Mouse (Mus musculus) lung, adult 2 months (tissue): ENCODE measurements around the gene Olfr1043.

ENCODE experiments used
- CTCF ChIP-seq: fragments of 200-500 bp; IDR thresholded peaks from 2 replicates; pipeline ENCODE4 v1.5.1; 2011; ENCODE audit warnings: mild to moderate bottlenecking, low read length, control low read depth; ENCODE audit not compliant: insufficient read depth
- POLR2A ChIP-seq: fragments of 200-500 bp; IDR thresholded peaks from 2 replicates; pipeline ENCODE4 v1.6.1; 2011; ENCODE audit warnings: low read depth, mild to moderate bottlenecking, control low read depth, low read length, borderline replicate concordance; ENCODE audit errors: extremely low read depth

GRCm38 (mm10) chr2:86202909-86203308, 35.6 kb upstream of the Olfr1043 start, which contains the start of gene Olfr1045:
- TF ChIP-seq POLR2A (no peak), CTCF (no peak)
